Mouse (Mus musculus) heart, embryonic 14.5 days (tissue): ENCODE results near the gene Icam2. TPM values are rescaled to one million over a fixed set of nuclear protein-coding genes. Genes with fewer than 3 reads are reported as not detected.
A peak's percentile ranks its signal among the peaks of the same experiment; 100 is the strongest.

Source experiments
- ATAC-seq: fragments of 200-750 bp; cut with Nextera tagmentation; 2 replicates; pipeline ENCODE4 v1.8.0; 2017; ENCODE audit warnings: low read depth, moderate TSS enrichment; ENCODE audit not compliant: insufficient number of reproducible peaks, insufficient read depth, low FRiP score
- H3K27ac ChIP-seq, 2 experiments: fragments of 200-500 bp in 1 of 2; fragments of 300-500 bp in 1 of 2; sonication (generic) in 1 of 2; replicated peaks in 1 of 2; 2 replicates each; pipeline ENCODE4 v1.5.1; 2012 to 2014; ENCODE audit warnings: low read depth in 2 of 2, low read length in 2 of 2, control low read depth in 1 of 2, mild to moderate bottlenecking in 1 of 2, mixed read lengths in 1 of 2; ENCODE audit not compliant: control insufficient read depth in 1 of 2, insufficient read depth in 1 of 2
- H3K27me3 ChIP-seq: fragments of 300-500 bp; sonication (generic); 2 replicates; pipeline ENCODE4 v1.6.1; 2014; ENCODE audit warnings: mild to moderate bottlenecking, low read length, control low read depth; ENCODE audit not compliant: control insufficient read depth, insufficient read depth
- H3K36me3 ChIP-seq: fragments of 300-500 bp; sonication (generic); 2 replicates; pipeline ENCODE4 v1.6.1; 2014; ENCODE audit warnings: mild to moderate bottlenecking, control low read depth, low read length, mixed read lengths; ENCODE audit not compliant: control insufficient read depth, insufficient read depth
- H3K4me1 ChIP-seq, 2 experiments: fragments of 200-500 bp in 1 of 2; fragments of 300-500 bp in 1 of 2; sonication (generic) in 1 of 2; 2 replicates each; pipeline ENCODE4 v1.6.1; 2012 to 2014; ENCODE audit warnings: low read length in 2 of 2, control low read depth in 1 of 2, mixed read lengths in 1 of 2; ENCODE audit not compliant: control insufficient read depth in 2 of 2, insufficient read depth in 2 of 2
- H3K4me2 ChIP-seq: fragments of 300-500 bp; sonication (generic); 2 replicates; pipeline ENCODE4 v1.6.1; 2014; ENCODE audit warnings: mild to moderate bottlenecking, low read length
- H3K4me3 ChIP-seq, 2 experiments: fragments of 200-500 bp in 1 of 2; fragments of 300-500 bp in 1 of 2; sonication (generic) in 1 of 2; 2 replicates each; pipeline ENCODE4 v1.5.1; 2012 to 2014; ENCODE audit warnings: low read length in 2 of 2, mild to moderate bottlenecking in 2 of 2, control low read depth in 1 of 2, low read depth in 1 of 2, moderate library complexity in 1 of 2; ENCODE audit not compliant: control insufficient read depth in 1 of 2, insufficient read depth in 1 of 2
- H3K9ac ChIP-seq: fragments of 300-500 bp; sonication (generic); 2 replicates; pipeline ENCODE4 v1.6.1; 2014; ENCODE audit warnings: mild to moderate bottlenecking, low read length
- H3K9me3 ChIP-seq: fragments of 300-500 bp; sonication (generic); 2 replicates; pipeline ENCODE4 v1.6.1; 2016; ENCODE audit warnings: low read length, control low read depth; ENCODE audit not compliant: control insufficient read depth
- WGBS: fragments of 180-500 bp; shearing (Covaris S2); extraction: QIAGEN DNeasy Blood & Tissue Kit; methylation state at CpG from one replicate; pipeline ENCODE4 v1.1.7; 2014; 5-methylcytosine and 5-hydroxymethylcytosine counted together
- polyA plus RNA-seq: library from polyadenylated mRNA; unstranded; fragments of >200 nt; fragmentation: Nextera tagmentation; extraction: Ambion mirVana; gene quantifications from 2 replicates; pipeline ENCODE4 v1.2.1, GENCODE M21; 2014

Gene Icam2
- polyA plus RNA-seq, 1 experiment from 2014 or later, result 105 TPM

GRCm38 (mm10) chr11:106381883-106382282 is 6.0 kb downstream of the Icam2 start:
- Histone ChIP-seq H3K4me2 (peak overlapping the region; percentile 55), H3K4me3 (peak overlapping the region; percentile 33 to 44), H3K27me3 (no peaks in the 10 kb centered on the region), H3K9me3 (no peaks in the 10 kb centered on the region), H3K27ac (peak overlapping the region; percentile 81 to 85), H3K36me3 (peaks cover 13% of the 10 kb centered on the region), H3K9ac (peak overlapping the region; percentile 71), H3K4me1 (peaks cover 7 to 10% of the 10 kb centered on the region in 2 experiments; a peak in 3 of 4 replicates)
- 53% methylated on average over 7 of the region's 7 CpGs for WGBS
- ATAC-seq, result no peak

GRCm38 (mm10) chr11:106381011-106381410 is 6.9 kb downstream of the Icam2 start:
- peaks cover 7 to 10% of the 10 kb centered on the region in 2 experiments; a peak in 3 of 4 replicates for H3K4me1 ChIP-seq
- ATAC-seq, result no peak
- H3K27ac ChIP-seq, result peak overlapping the region; percentile 81 to 85
- peak overlapping the region; percentile 55 for H3K4me2 ChIP-seq
- H3K36me3 ChIP-seq, result peaks cover 15% of the 10 kb centered on the region
- WGBS, result 63% methylated on average over 11 of the region's 11 CpGs
- no peaks in the 10 kb centered on the region for H3K27me3 ChIP-seq
- H3K4me3 ChIP-seq, result peak overlapping the region; percentile 33 to 44
- no peaks in the 10 kb centered on the region for H3K9me3 ChIP-seq
- H3K9ac ChIP-seq, result peak overlapping the region; percentile 71

GRCm38 (mm10) chr11:106374979-106375378 is 12.9 kb downstream of the Icam2 start:
- H3K27ac ChIP-seq, result no peak overlapping the region
- H3K4me1 ChIP-seq, result peaks cover 5% of the 10 kb centered on the region in 2 experiments; a peak in 2 of 4 replicates
- no peaks in the 10 kb centered on the region for H3K27me3 ChIP-seq
- H3K9me3 ChIP-seq, result no peaks in the 10 kb centered on the region
- 68% methylated on average over 5 of the region's 5 CpGs for WGBS
- H3K4me3 ChIP-seq, result no peak overlapping the region
- 0 out of 2 replicates have a peak, but pooled peaks have one; percentile 4 for ATAC-seq
- no peak overlapping the region for H3K9ac ChIP-seq
- peaks cover 8% of the 10 kb centered on the region for H3K36me3 ChIP-seq
- no peak overlapping the region for H3K4me2 ChIP-seq

GRCm38 (mm10) chr11:106374559-106374958 is 13.3 kb downstream of the Icam2 start:
- Histone ChIP-seq H3K9me3 (no peaks in the 10 kb centered on the region), H3K27me3 (no peaks in the 10 kb centered on the region), H3K4me3 (no peak overlapping the region), H3K4me2 (no peak overlapping the region), H3K36me3 (peaks cover 7% of the 10 kb centered on the region), H3K4me1 (peaks cover 5% of the 10 kb centered on the region in 2 experiments; a peak in 2 of 4 replicates), H3K27ac (peak overlapping the region in 1 of 2 experiments; percentile 28; a peak in 1 of 4 replicates), H3K9ac (no peak overlapping the region)
- WGBS, result 51% methylated on average over 9 of the region's 9 CpGs
- peak; percentile 24 for ATAC-seq

- Histone ChIP-seq H3K4me1 (peaks cover 5% of the 10 kb centered on the region in 2 experiments; a peak in 2 of 4 replicates), H3K27me3 (no peaks in the 10 kb centered on the region), H3K4me2 (no peak overlapping the region), H3K36me3 (peaks cover 7% of the 10 kb centered on the region), H3K27ac (peak overlapping the region in 1 of 2 experiments; percentile 28; a peak in 1 of 4 replicates), H3K4me3 (no peak overlapping the region), H3K9me3 (no peaks in the 10 kb centered on the region), H3K9ac (no peak overlapping the region)
- ATAC-seq, result 0 out of 2 replicates have a peak, but pooled peaks have one; percentile 44
- WGBS, result 32% methylated on average over 11 of the region's 11 CpGs
Measured at GRCm38 (mm10) chr11:106373998-106374397, 13.9 kb downstream of the Icam2 start.

- Histone ChIP-seq H3K9ac (no peak overlapping the region), H3K4me2 (no peak overlapping the region), H3K27ac (no peak overlapping the region), H3K4me1 (peaks cover 10 to 18% of the 10 kb centered on the region in 2 experiments; a peak in 3 of 4 replicates), H3K36me3 (no peaks in the 10 kb centered on the region), H3K9me3 (no peaks in the 10 kb centered on the region), H3K27me3 (no peaks in the 10 kb centered on the region), H3K4me3 (no peak overlapping the region)
- no peak for ATAC-seq
- WGBS, result 12% methylated on average over 3 of the region's 3 CpGs
Measured at GRCm38 (mm10) chr11:106366316-106366715, 21.6 kb downstream of the Icam2 start.

GRCm38 (mm10) chr11:106365366-106365765 is 22.5 kb downstream of the Icam2 start, which contains the start of gene Prr29:
TSS of gene Prr29 (plus strand) at chr11:106365472.
- no peak within 1 kb of the TSS for H3K27ac ChIP-seq
- no peaks in the 10 kb centered on the region for H3K36me3 ChIP-seq
- 42% methylated on average over 10 of the region's 10 CpGs for WGBS
- H3K9me3 ChIP-seq, result no peaks in the 10 kb centered on the region
- peak within 1 kb of the TSS; percentile 54 for H3K9ac ChIP-seq
- ATAC-seq, result no peak; the same call in 1 of the 2 replicates
- H3K27me3 ChIP-seq, result no peaks in the 10 kb centered on the region
- H3K4me3 ChIP-seq, result no peak within 1 kb of the TSS
- peaks cover 10 to 18% of the 10 kb centered on the region in 2 experiments; a peak in 3 of 4 replicates for H3K4me1 ChIP-seq
- peak within 1 kb of the TSS; percentile 57 for H3K4me2 ChIP-seq

GRCm38 (mm10) chr11:106364712-106365111 is 23.2 kb downstream of the Icam2 start:
- 9% methylated on average over 11 of the region's 11 CpGs for WGBS
- H3K36me3 ChIP-seq, result no peaks in the 10 kb centered on the region
- no peaks in the 10 kb centered on the region for H3K27me3 ChIP-seq
- peak overlapping the region; percentile 54 for H3K9ac ChIP-seq
- H3K4me1 ChIP-seq, result peaks cover 10 to 18% of the 10 kb centered on the region in 2 experiments; a peak in 3 of 4 replicates
- no peak overlapping the region for H3K27ac ChIP-seq
- peak overlapping the region; percentile 57 for H3K4me2 ChIP-seq
- ATAC-seq, result no peak
- no peaks in the 10 kb centered on the region for H3K9me3 ChIP-seq
- H3K4me3 ChIP-seq, result no peak overlapping the region
